Mouse (Mus musculus) midbrain, embryonic 10.5 days (tissue): Measurements from ENCODE around the gene Nrg3. TPM values are rescaled to one million over a fixed set of nuclear protein-coding genes. Genes with fewer than 3 reads are reported as not detected.

Experiments used
- DNase-seq: peaks from one replicate; pipeline ENCODE4 v3.0.0-alpha.2; 2017; ENCODE audit warnings: low spot score
- H3K27ac ChIP-seq: fragments of 300-500 bp; sonication (generic); replicated peaks from 2 replicates; pipeline ENCODE4 v1.5.1; 2016; ENCODE audit warnings: mild to moderate bottlenecking
- H3K27me3 ChIP-seq: fragments of 300-500 bp; sonication (generic); 2 replicates; pipeline ENCODE4 v1.6.1; 2016; ENCODE audit warnings: low read depth, mild to moderate bottlenecking; ENCODE audit not compliant: poor library complexity, severe bottlenecking
- H3K36me3 ChIP-seq: fragments of 300-500 bp; sonication (generic); 2 replicates; pipeline ENCODE4 v1.6.1; 2016; ENCODE audit warnings: mild to moderate bottlenecking, moderate library complexity
- H3K4me1 ChIP-seq: fragments of 300-500 bp; sonication (generic); 2 replicates; pipeline ENCODE4 v1.6.1; 2016
- H3K4me3 ChIP-seq: fragments of 300-500 bp; sonication (generic); 2 replicates; pipeline ENCODE4 v1.5.1; 2016; ENCODE audit warnings: mild to moderate bottlenecking, moderate library complexity
- H3K9me3 ChIP-seq: fragments of 300-500 bp; sonication (generic); replicated peaks from 2 replicates; pipeline ENCODE4 v1.6.1; 2016; ENCODE audit warnings: mild to moderate bottlenecking
- WGBS: fragments of 180-500 bp; shearing (Covaris S2); methylation state at CpG from one replicate; pipeline ENCODE4 v1.1.7; 2016; 5-methylcytosine and 5-hydroxymethylcytosine counted together
- polyA plus RNA-seq: library from polyadenylated mRNA; unstranded; fragments of >200 nt; fragmentation: Nextera tagmentation; extraction: Ambion mirVana; gene quantifications from 2 replicates; pipeline ENCODE4 v1.2.1, GENCODE M21; 2016

The Nrg3 gene
- polyA plus RNA-seq, 1 experiment from 2014 or later, result 0.28 TPM

- Histone ChIP-seq H3K36me3 (no peaks in the 10 kb centered on the region), H3K27ac (no peak overlapping the region), H3K4me1 (no peaks in the 10 kb centered on the region), H3K9me3 (no peaks in the 10 kb centered on the region), H3K27me3 (no peaks in the 10 kb centered on the region), H3K4me3 (no peak overlapping the region)
- WGBS, result 86% methylated on average over 2 of the region's 2 CpGs
- no peak for DNase-seq
Observed at GRCm38 (mm10) chr14:39356251-39356650, 116.6 kb downstream of the Nrg3 start.

GRCm38 (mm10) chr14:39351979-39352737 is 120.7 kb downstream of the Nrg3 start:
- no peaks in the 10 kb centered on the region for H3K4me1 ChIP-seq
- no peaks in the 10 kb centered on the region for H3K27me3 ChIP-seq
- no peak overlapping the region for H3K27ac ChIP-seq
- H3K36me3 ChIP-seq, result no peaks in the 10 kb centered on the region
- H3K9me3 ChIP-seq, result no peaks in the 10 kb centered on the region
- H3K4me3 ChIP-seq, result no peak overlapping the region
- no peak for DNase-seq
- 77% methylated on average over 4 of the region's 4 CpGs for WGBS

GRCm38 (mm10) chr14:39317424-39318110 is 155.3 kb downstream of the Nrg3 start:
- no peak for DNase-seq
- no peaks in the 10 kb centered on the region for H3K27me3 ChIP-seq

GRCm38 (mm10) chr14:39314111-39314510 is 158.8 kb downstream of the Nrg3 start:
- Histone ChIP-seq H3K9me3 (no peaks in the 10 kb centered on the region), H3K36me3 (no peaks in the 10 kb centered on the region), H3K27me3 (no peaks in the 10 kb centered on the region), H3K27ac (no peak overlapping the region), H3K4me1 (no peaks in the 10 kb centered on the region), H3K4me3 (no peak overlapping the region)
- DNase-seq, result no peak

More at GRCm38 (mm10) chr14:39317424-39318110, 155.3 kb downstream of the Nrg3 start:
- no peak overlapping the region for H3K27ac ChIP-seq
- no peaks in the 10 kb centered on the region for H3K9me3 ChIP-seq
- WGBS, result 85% methylated on average over 4 of the region's 4 CpGs
- H3K4me1 ChIP-seq, result no peaks in the 10 kb centered on the region
- H3K36me3 ChIP-seq, result no peaks in the 10 kb centered on the region
- H3K4me3 ChIP-seq, result no peak overlapping the region

- Histone ChIP-seq H3K36me3 (no peaks in the 10 kb centered on the region), H3K27me3 (no peaks in the 10 kb centered on the region), H3K4me1 (no peaks in the 10 kb centered on the region), H3K27ac (no peak overlapping the region), H3K4me3 (no peak overlapping the region), H3K9me3 (no peaks in the 10 kb centered on the region)
- no peak for DNase-seq
- 87% methylated on average over 1 of the region's 1 CpGs for WGBS
Observed at GRCm38 (mm10) chr14:39265121-39265520, 207.8 kb downstream of the Nrg3 start.

- no peak overlapping the region for H3K27ac ChIP-seq
- no peaks in the 10 kb centered on the region for H3K27me3 ChIP-seq
- H3K9me3 ChIP-seq, result no peaks in the 10 kb centered on the region
- no peaks in the 10 kb centered on the region for H3K36me3 ChIP-seq
- 95% methylated on average over 4 of the region's 4 CpGs for WGBS
- DNase-seq, result no peak
- H3K4me1 ChIP-seq, result no peaks in the 10 kb centered on the region
- H3K4me3 ChIP-seq, result no peak overlapping the region
Observed at GRCm38 (mm10) chr14:39264422-39264821, 208.5 kb downstream of the Nrg3 start.

GRCm38 (mm10) chr14:39261016-39261415 is 211.9 kb downstream of the Nrg3 start:
- Histone ChIP-seq H3K4me1 (no peaks in the 10 kb centered on the region), H3K27me3 (no peaks in the 10 kb centered on the region), H3K9me3 (no peaks in the 10 kb centered on the region), H3K36me3 (no peaks in the 10 kb centered on the region), H3K27ac (no peak overlapping the region), H3K4me3 (no peak overlapping the region)
- WGBS, result 90% methylated on average over 1 of the region's 1 CpGs
- no peak for DNase-seq

- no peaks in the 10 kb centered on the region for H3K4me1 ChIP-seq
- H3K27ac ChIP-seq, result no peak overlapping the region
- DNase-seq, result no peak
- H3K36me3 ChIP-seq, result no peaks in the 10 kb centered on the region
- H3K27me3 ChIP-seq, result no peaks in the 10 kb centered on the region
- no peaks in the 10 kb centered on the region for H3K9me3 ChIP-seq
- H3K4me3 ChIP-seq, result no peak overlapping the region
- WGBS, result 86% methylated on average over 1 of the region's 1 CpGs
Observed at GRCm38 (mm10) chr14:39255391-39255790, 217.5 kb downstream of the Nrg3 start.

GRCm38 (mm10) chr14:39240267-39240666 is 232.6 kb downstream of the Nrg3 start:
- Histone ChIP-seq H3K9me3 (no peaks in the 10 kb centered on the region), H3K27me3 (no peaks in the 10 kb centered on the region), H3K36me3 (no peaks in the 10 kb centered on the region), H3K27ac (no peak overlapping the region), H3K4me3 (no peak overlapping the region), H3K4me1 (no peaks in the 10 kb centered on the region)
- 83% methylated on average over 2 of the region's 2 CpGs for WGBS
- no peak for DNase-seq

GRCm38 (mm10) chr14:39211472-39211871 is 261.4 kb downstream of the Nrg3 start:
- Histone ChIP-seq H3K4me3 (no peak overlapping the region), H3K36me3 (no peaks in the 10 kb centered on the region), H3K27me3 (no peaks in the 10 kb centered on the region), H3K27ac (no peak overlapping the region), H3K9me3 (no peaks in the 10 kb centered on the region), H3K4me1 (no peaks in the 10 kb centered on the region)
- 85% methylated on average over 1 of the region's 1 CpGs for WGBS
- DNase-seq, result no peak

GRCm38 (mm10) chr14:39191946-39192345 is 280.9 kb downstream of the Nrg3 start:
- Histone ChIP-seq H3K4me3 (no peak overlapping the region), H3K4me1 (no peaks in the 10 kb centered on the region), H3K27ac (no peak overlapping the region), H3K27me3 (no peaks in the 10 kb centered on the region), H3K36me3 (no peaks in the 10 kb centered on the region), H3K9me3 (no peaks in the 10 kb centered on the region)
- no peak for DNase-seq
- 89% methylated on average over 5 of the region's 5 CpGs for WGBS

- Histone ChIP-seq H3K27me3 (no peaks in the 10 kb centered on the region), H3K27ac (no peak overlapping the region), H3K4me1 (no peaks in the 10 kb centered on the region), H3K4me3 (no peak overlapping the region), H3K36me3 (no peaks in the 10 kb centered on the region), H3K9me3 (no peaks in the 10 kb centered on the region)
- DNase-seq, result no peak
- 64% methylated on average over 2 of the region's 2 CpGs for WGBS
Observed at GRCm38 (mm10) chr14:39173709-39174108, 299.2 kb downstream of the Nrg3 start.

- Histone ChIP-seq H3K4me1 (no peaks in the 10 kb centered on the region), H3K36me3 (no peaks in the 10 kb centered on the region), H3K27me3 (no peaks in the 10 kb centered on the region), H3K4me3 (no peak overlapping the region), H3K27ac (no peak overlapping the region), H3K9me3 (no peaks in the 10 kb centered on the region)
- WGBS, result 76% methylated on average over 3 of the region's 3 CpGs
- no peak for DNase-seq
Observed at GRCm38 (mm10) chr14:39160140-39160539, 312.7 kb downstream of the Nrg3 start.
